27 mouse cellular contexts compared by ENCODE assay signal in the genomic region with DNA sequence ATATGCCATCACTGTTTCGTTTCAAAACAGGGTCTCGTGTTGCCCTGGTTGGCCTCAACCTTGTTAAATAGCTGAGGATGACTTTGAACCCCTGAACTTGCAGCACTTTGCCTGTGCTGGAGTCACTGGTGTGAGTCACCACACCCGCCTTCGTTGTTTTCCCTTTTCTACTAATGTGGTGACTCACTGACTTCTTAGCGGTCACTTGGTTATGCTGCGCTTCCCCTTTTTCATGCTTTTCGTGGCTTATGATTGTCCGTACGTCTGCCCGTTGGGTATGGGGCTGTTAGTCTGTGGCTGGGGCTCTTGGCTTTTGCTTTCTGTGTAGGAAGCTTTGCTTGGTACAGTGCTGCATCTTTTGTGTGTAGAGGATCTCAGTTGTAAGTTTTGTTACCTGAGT. TPM values are rescaled to one million over a fixed set of nuclear protein-coding genes. Genes with fewer than 3 reads are reported as not detected.
A peak's percentile ranks its signal among the peaks of the same experiment; 100 is the strongest.
DNase-seq lines count a peak whose midpoint lies in the region; ATAC-seq and TF ChIP-seq lines count a peak whose summit lies in the region.
"Had no signal": no experiment of that assay in that cellular context is flagged by ENCODE, and none has a peak within 500 bp of the region (broad histone marks: within the 10 kb centered on the region; RNA-seq: fewer than 3 reads in every experiment).

No protein-coding gene starts in this region.

- no peak overlapping the region for H3K27ac ChIP-seq in liver, postnatal 0 days (ENCODE audit: low read depth)
- no peak overlapping the region for H3K27ac ChIP-seq in liver, embryonic 11.5 days (ENCODE audit: low read depth, low read length)
- H3K27ac ChIP-seq in CH12.LX (ENCODE audit: insufficient read depth, low read depth): no peak overlapping the region
- H3K27ac ChIP-seq: embryonic facial prominence, embryonic 12.5 days; heart, embryonic 10.5 days; hindbrain, embryonic 12.5 days; kidney, embryonic 15.5 days; liver, embryonic 15.5 days; midbrain, embryonic 13.5 days; neural tube, embryonic 13.5 days had no signal

- WGBS in liver, postnatal 0 days (ENCODE audit: insufficient replicate concordance): 44% methylated on average over 10 of the region's 10 CpGs
- WGBS in liver, embryonic 11.5 days: 68% methylated on average over 10 of the region's 10 CpGs

- TF ChIP-seq POLR2A in CH12.LX (IDR thresholded peaks at IDR 0.05; ENCODE audit: low read depth, low read length): no peak

- no peak for DNase-seq in liver, postnatal 0 days
- DNase-seq in liver, embryonic 11.5 days (ENCODE audit: low spot score): no peak
- DNase-seq in 416B (ENCODE audit: low read depth) (peak; percentile 92), CH12.LX (ENCODE audit: extremely low read depth) (peak; percentile 84)
- DNase-seq in ovary, postnatal 36 days (ENCODE audit: low spot score): no peak
- no peak for DNase-seq in thymus, adult 18-20 months
- no peak for DNase-seq in right cerebral cortex, postnatal 10 days (ENCODE audit: low spot score in 2 of 2)
- DNase-seq: cerebellum, adult 11-12 months; cerebellum, postnatal 10 days; gastrocnemius, postnatal 14 days; heart, postnatal 14 days; kidney, postnatal 4 days; layer of hippocampus, adult 9-11 months; lung, postnatal 4 days; thymus, adult 2 months had no signal

- H3K27me3 ChIP-seq in liver, postnatal 0 days (ENCODE audit: insufficient read depth, low read length): no peaks in the 10 kb centered on the region
- no peaks in the 10 kb centered on the region for H3K27me3 ChIP-seq in liver, embryonic 11.5 days (replicated peaks; ENCODE audit: control insufficient read depth, insufficient read depth, low read length)
- H3K27me3 ChIP-seq in CH12.LX (replicated peaks): no peaks in the 10 kb centered on the region
- H3K27me3 ChIP-seq: embryonic facial prominence, embryonic 12.5 days; hindbrain, embryonic 12.5 days; kidney, embryonic 15.5 days; liver, embryonic 15.5 days; midbrain, embryonic 13.5 days; neural tube, embryonic 13.5 days; Patski had no signal

- H3K4me3 ChIP-seq in liver, postnatal 0 days (ENCODE audit: low read depth, low read length): no peak overlapping the region
- H3K4me3 ChIP-seq in liver, embryonic 11.5 days (ENCODE audit: low read depth, low read length): no peak overlapping the region
- no peak overlapping the region for H3K4me3 ChIP-seq in CH12.LX (replicated peaks in 1 of 3; ENCODE audit: low read depth in 2 of 3, low read length in 2 of 3, poor library complexity in 1 of 3)
- H3K4me3 ChIP-seq: embryonic facial prominence, embryonic 12.5 days; heart, embryonic 10.5 days; hindbrain, embryonic 12.5 days; kidney, embryonic 15.5 days; liver, embryonic 15.5 days; midbrain, embryonic 13.5 days; myocyte; neural tube, embryonic 13.5 days had no signal

- in situ Hi-C loops in CH12.LX (cut with MboI; ENCODE audit: low pct_ligation_motif_present, low pct_unique_long_range_greater_than_20kb, low sequenced_read_pairs): loop anchor here (10.0 kb wide), 1 partner anchor 65 kb away; no protein-coding TSS in a partner anchor

- no peak for TF ChIP-seq CTCF in liver, postnatal 0 days (IDR thresholded peaks at IDR 0.05; ENCODE audit: low read depth)
- no peak for TF ChIP-seq CTCF in CH12.LX (conservative IDR thresholded peaks at IDR 0.05 in 1 of 2, IDR thresholded peaks at IDR 0.05 in 1 of 2; ENCODE audit: low read depth in 2 of 2, low read length in 2 of 2)

- no peak overlapping the region for H3K9ac ChIP-seq in liver, postnatal 0 days (replicated peaks)
- no peak overlapping the region for H3K9ac ChIP-seq in liver, embryonic 11.5 days (ENCODE audit: low read depth, low read length)
- H3K9ac ChIP-seq in CH12.LX (ENCODE audit: insufficient read depth, low read depth): no peak overlapping the region
- H3K9ac ChIP-seq: embryonic facial prominence, embryonic 12.5 days; forebrain, postnatal 0 days; hindbrain, embryonic 12.5 days; kidney, embryonic 15.5 days; liver, embryonic 15.5 days; midbrain, embryonic 13.5 days; neural tube, embryonic 13.5 days had no signal

- H3K79me2 ChIP-seq in CH12.LX (replicated peaks; ENCODE audit: control insufficient read depth, extremely low read depth, insufficient read depth, poor library complexity, severe bottlenecking): no peaks in the 10 kb centered on the region

- no peak for TF ChIP-seq RAD21 in CH12.LX (IDR thresholded peaks at IDR 0.05; ENCODE audit: low read depth, low read length)

- H3K9me3 ChIP-seq in liver, postnatal 0 days (ENCODE audit: low read length): no peaks in the 10 kb centered on the region
- peaks cover 3% of the 10 kb centered on the region; the same call in 1 of the 2 replicates for H3K9me3 ChIP-seq in liver, embryonic 11.5 days (ENCODE audit: control insufficient read depth, low read length)
- H3K9me3 ChIP-seq in CH12.LX (replicated peaks; ENCODE audit: low read length): peaks cover 3% of the 10 kb centered on the region
- H3K9me3 ChIP-seq: embryonic facial prominence, embryonic 12.5 days; hindbrain, embryonic 12.5 days; liver, embryonic 15.5 days; midbrain, embryonic 13.5 days; neural tube, embryonic 13.5 days had no signal

- no peak for TF ChIP-seq EP300 in liver, postnatal 0 days (IDR thresholded peaks at IDR 0.05; ENCODE audit: low read depth)
- peak; percentile 81 for TF ChIP-seq EP300 in CH12.LX (IDR thresholded peaks at IDR 0.05; ENCODE audit: low read length)

- no peak overlapping the region for H3K4me2 ChIP-seq in liver, postnatal 0 days (ENCODE audit: low read depth, low read length)
- no peak overlapping the region for H3K4me2 ChIP-seq in liver, embryonic 11.5 days
- no peak overlapping the region for H3K4me2 ChIP-seq in CH12.LX (ENCODE audit: insufficient read depth, low read depth, poor library complexity, severe bottlenecking)
- H3K4me2 ChIP-seq: embryonic facial prominence, embryonic 12.5 days; hindbrain, embryonic 12.5 days; kidney, embryonic 15.5 days; liver, embryonic 15.5 days; midbrain, embryonic 13.5 days; neural tube, embryonic 13.5 days had no signal

- H3K36me3 ChIP-seq in liver, postnatal 0 days (replicated peaks; ENCODE audit: insufficient read depth, low read length): no peaks in the 10 kb centered on the region
- peaks cover 4% of the 10 kb centered on the region; the same call in 1 of the 2 replicates for H3K36me3 ChIP-seq in liver, embryonic 11.5 days (ENCODE audit: control insufficient read depth, insufficient read depth, low read length)
- peaks cover 0 to 34% of the 10 kb centered on the region in 2 experiments for H3K36me3 ChIP-seq in CH12.LX (replicated peaks in 1 of 2; ENCODE audit: control insufficient read depth in 1 of 2, insufficient read depth in 1 of 2, low read length in 1 of 2)
- H3K36me3 ChIP-seq: liver, embryonic 15.5 days had no signal

- H3K4me1 ChIP-seq in liver, postnatal 0 days (ENCODE audit: insufficient read depth): peaks cover 11% of the 10 kb centered on the region
- peaks cover 26% of the 10 kb centered on the region for H3K4me1 ChIP-seq in liver, embryonic 11.5 days (replicated peaks; ENCODE audit: control insufficient read depth, insufficient read depth, low read length)
- H3K4me1 ChIP-seq in CH12.LX (ENCODE audit: control insufficient read depth in 1 of 2, insufficient read depth in 2 of 2): peaks cover 3 to 21% of the 10 kb centered on the region in 2 experiments; a peak in 3 of 4 replicates

- ATAC-seq in liver, postnatal 0 days: peak; percentile 20; the same call in 1 of the 2 replicates
- ATAC-seq in liver, embryonic 11.5 days (replicated peaks; ENCODE audit: low FRiP score): no peak
- peak; percentile 99 for ATAC-seq in granulocyte monocyte progenitor cell, adult 5-6 weeks (replicated peaks; ENCODE audit: poor library complexity, severe bottlenecking)
- ATAC-seq: intestine, postnatal 0 days; midbrain, embryonic 13.5 days; Patski had no signal

- dilution Hi-C loops in CH12.LX (cut with MboI; ENCODE audit: extremely low pct_ligation_motif_present, extremely low pct_unique_long_range_greater_than_20kb, low sequenced_read_pairs): no loop called here

TF ChIP-seq in CH12.LX, 34 proteins besides CTCF, POLR2A, EP300 and RAD21:
- TF ChIP-seq IRF4 (IDR thresholded peaks at IDR 0.05; ENCODE audit: low read depth, low read length) (peak; percentile 90), JUND (conservative IDR thresholded peaks at IDR 0.05; ENCODE audit: low read depth, low read length) (peak; percentile 75; the same call in 1 of the 2 replicates), CHD1 (IDR thresholded peaks at IDR 0.05; ENCODE audit: low read depth, low read length) (no peak), MAX (IDR thresholded peaks at IDR 0.05; ENCODE audit: low read length) (peak; percentile 37; the same call in 1 of the 2 replicates), MAZ (IDR thresholded peaks at IDR 0.05; ENCODE audit: low read depth, low read length) (peak; percentile 30; the same call in 1 of the 2 replicates), MYC (IDR thresholded peaks at IDR 0.05; ENCODE audit: low read depth, low read length) (0 out of 2 replicates have a peak, but pooled peaks have one; percentile 39), MEF2A (IDR thresholded peaks at IDR 0.05; ENCODE audit: borderline replicate concordance, low read depth, low read length) (peak; percentile 63), ETS1 (conservative IDR thresholded peaks at IDR 0.05; ENCODE audit: low read depth, low read length) (peak; percentile 67), BHLHE40 (IDR thresholded peaks at IDR 0.05; ENCODE audit: low read depth, low read length) (peak; percentile 85), MXI1 (IDR thresholded peaks at IDR 0.05; ENCODE audit: low read depth, low read length) (no peak), MAFK (IDR thresholded peaks at IDR 0.05; ENCODE audit: insufficient replicate concordance, low read length) (peak; percentile 88), TCF12 (IDR thresholded peaks at IDR 0.05; ENCODE audit: low read depth, low read length) (no peak), GABPA (IDR thresholded peaks at IDR 0.05; ENCODE audit: insufficient replicate concordance, low read depth, low read length) (no peak), JUN (IDR thresholded peaks at IDR 0.05; ENCODE audit: insufficient read depth, low read depth, low read length) (peak; percentile 65)

RNA-seq across cellular contexts. Expression of gene Ryk, which starts 25.2 kb away (rescaled TPM):
- 4.7 and 8.2 TPM in 2 replicates for polyA plus RNA-seq in liver, postnatal 0 days (2015; fragmentation: Nextera tagmentation; extraction: Ambion mirVana)
- polyA plus RNA-seq in liver, embryonic 11.5 days (2014; fragmentation: Nextera tagmentation; extraction: Ambion mirVana): 15.7 and 16.2 TPM in 2 replicates
- total RNA-seq in CH12.LX (2012; rRNA removed) (12.8 and 13.3 TPM in 2 replicates), CH12.LX (2014; rRNA removed) (27.2 and 28.3 TPM in 2 replicates)
- polyA plus RNA-seq in CH12.LX (2012; ENCODE audit: insufficient read length, low read depth): 16.5 and 21.4 TPM in 2 replicates
- 2.9 and 4.4 TPM in 2 replicates for total RNA-seq in granulocyte monocyte progenitor cell, adult 5-6 weeks (2014; fragmentation: Nextera tagmentation)
- 0.10 and 0.95 TPM in 2 replicates for total RNA-seq in granulocyte monocyte progenitor cell, adult 5-6 weeks (2017)

Comparison
In these comparisons a context has a peak if more than half of its experiments do, and no peak if none do; other contexts are left out.
1. DNase-seq: peak in 416B (single experiment) and CH12.LX (single experiment); none in liver, postnatal 0 days (single experiment), liver, embryonic 11.5 days (single experiment), ovary, postnatal 36 days (single experiment), thymus, adult 18-20 months (0 of 2) and right cerebral cortex, postnatal 10 days (0 of 2).